Mouse (Mus musculus) hindbrain, embryonic 16.5 days (tissue): ENCODE results near the gene 3110009E18Rik. TPM values are rescaled to one million over a fixed set of nuclear protein-coding genes. Genes with fewer than 3 reads are reported as not detected.
A peak's percentile ranks its signal among the peaks of the same experiment; 100 is the strongest.

Source experiments
- ATAC-seq: fragments of 200-750 bp; cut with Nextera tagmentation; 2 replicates; pipeline ENCODE4 v1.8.0; 2017; ENCODE audit warnings: moderate TSS enrichment, moderate library complexity
- H3K27ac ChIP-seq: fragments of 300-500 bp; sonication (generic); 2 replicates; pipeline ENCODE4 v1.5.1; 2014; ENCODE audit warnings: low read depth, mild to moderate bottlenecking, control low read depth, low read length, moderate library complexity
- H3K27me3 ChIP-seq: fragments of 300-500 bp; sonication (generic); replicated peaks from 2 replicates; pipeline ENCODE4 v1.6.1; 2014; ENCODE audit warnings: low read length; ENCODE audit not compliant: control insufficient read depth, insufficient read depth
- H3K36me3 ChIP-seq: fragments of 300-500 bp; sonication (generic); 2 replicates; pipeline ENCODE4 v1.6.1; 2014; ENCODE audit warnings: mild to moderate bottlenecking, low read length, moderate library complexity, mixed read lengths; ENCODE audit not compliant: control insufficient read depth, insufficient read depth
- H3K4me1 ChIP-seq: fragments of 300-500 bp; sonication (generic); 2 replicates; pipeline ENCODE4 v1.6.1; 2014; ENCODE audit warnings: low read depth, low read length; ENCODE audit not compliant: control insufficient read depth, insufficient read depth
- H3K4me2 ChIP-seq: fragments of 300-500 bp; sonication (generic); 2 replicates; pipeline ENCODE4 v1.6.1; 2014; ENCODE audit warnings: mild to moderate bottlenecking, low read length, control low read depth, moderate library complexity
- H3K4me3 ChIP-seq: fragments of 300-500 bp; sonication (generic); 2 replicates; pipeline ENCODE4 v1.5.1; 2014; ENCODE audit warnings: mild to moderate bottlenecking, low read length, control low read depth, moderate library complexity
- H3K9ac ChIP-seq: fragments of 300-500 bp; sonication (generic); 2 replicates; pipeline ENCODE4 v1.6.1; 2014; ENCODE audit warnings: low read depth, mild to moderate bottlenecking, control low read depth, low read length, moderate library complexity
- H3K9me3 ChIP-seq: fragments of 300-500 bp; sonication (generic); 2 replicates; pipeline ENCODE4 v1.6.1; 2014; ENCODE audit warnings: mild to moderate bottlenecking, low read length, moderate library complexity; ENCODE audit not compliant: control insufficient read depth
- WGBS: fragments of 180-500 bp; shearing (Covaris S2); extraction: QIAGEN DNeasy Blood & Tissue Kit; methylation state at CpG from one replicate; pipeline ENCODE4 v1.1.7; 2014; 5-methylcytosine and 5-hydroxymethylcytosine counted together
- polyA plus RNA-seq: library from polyadenylated mRNA; unstranded; fragments of >200 nt; fragmentation: Nextera tagmentation; extraction: Ambion mirVana; gene quantifications from 2 replicates; pipeline ENCODE4 v1.2.1, GENCODE M21; 2015

Gene 3110009E18Rik
- polyA plus RNA-seq, result 9.3 and 13.3 TPM in 2 replicates

- WGBS, result 1% methylated on average over 52 of the region's 52 CpGs
- H3K9ac ChIP-seq, result peak within 1 kb of the TSS; percentile 80
- peak within 1 kb of the TSS; percentile 79 for H3K4me2 ChIP-seq
- peak within 1 kb of the TSS; percentile 92 for H3K27ac ChIP-seq
- peaks cover 19% of the 10 kb centered on the region for H3K4me1 ChIP-seq
- H3K27me3 ChIP-seq, result no peaks in the 10 kb centered on the region
- peaks cover 2% of the 10 kb centered on the region; the same call in 1 of the 2 replicates for H3K36me3 ChIP-seq
- peak; percentile 94 for ATAC-seq
- peak within 1 kb of the TSS; percentile 74 for H3K4me3 ChIP-seq
- H3K9me3 ChIP-seq, result no peaks in the 10 kb centered on the region
Observed at GRCm38 (mm10) chr1:120120969-120121811, at the start of gene 3110009E18Rik, which contains the start of gene Dbi. TSS of gene 3110009E18Rik (plus strand) at chr1:120121187. TSS of gene Dbi (minus strand) at chr1:120121078.

GRCm38 (mm10) chr1:120072900-120073299, 48.1 kb upstream of the 3110009E18Rik start:
- Histone ChIP-seq H3K36me3 (no peaks in the 10 kb centered on the region), H3K4me2 (peak overlapping the region; percentile 80), H3K27me3 (peaks cover 16% of the 10 kb centered on the region), H3K4me3 (peak overlapping the region; percentile 40), H3K9ac (0 out of 2 replicates have a peak overlapping the region, but pooled peaks have one; percentile 12), H3K4me1 (peaks cover 7% of the 10 kb centered on the region), H3K9me3 (no peaks in the 10 kb centered on the region), H3K27ac (no peak overlapping the region)
- 14% methylated on average over 16 of the region's 16 CpGs for WGBS
- no peak for ATAC-seq

GRCm38 (mm10) chr1:120073519-120074306, 47.3 kb upstream of the 3110009E18Rik start, which contains the start of gene Tmem37:
TSS of gene Tmem37 (minus strand) at chr1:120074074.
- ATAC-seq, result peak; percentile 67
- WGBS, result 4% methylated on average over 40 of the region's 40 CpGs

GRCm38 (mm10) chr1:120074307-120074702, 46.7 kb upstream of the 3110009E18Rik start:
- Histone ChIP-seq H3K9me3 (no peaks in the 10 kb centered on the region), H3K4me2 (no peak overlapping the region), H3K27me3 (peaks cover 16% of the 10 kb centered on the region), H3K4me1 (peaks cover 7% of the 10 kb centered on the region), H3K4me3 (no peak overlapping the region), H3K9ac (no peak overlapping the region), H3K27ac (no peak overlapping the region), H3K36me3 (no peaks in the 10 kb centered on the region)
- no peak for ATAC-seq
- 28% methylated on average over 4 of the region's 4 CpGs for WGBS

More at GRCm38 (mm10) chr1:120073519-120074306, 47.3 kb upstream of the 3110009E18Rik start, which contains the start of gene Tmem37:
- no peak within 1 kb of the TSS for H3K27ac ChIP-seq
- H3K27me3 ChIP-seq, result peaks cover 16% of the 10 kb centered on the region
- no peaks in the 10 kb centered on the region for H3K36me3 ChIP-seq
- H3K4me3 ChIP-seq, result peak within 1 kb of the TSS; percentile 40
- H3K4me1 ChIP-seq, result peaks cover 7% of the 10 kb centered on the region
- peak within 1 kb of the TSS; percentile 80 for H3K4me2 ChIP-seq
- no peaks in the 10 kb centered on the region for H3K9me3 ChIP-seq
- H3K9ac ChIP-seq, result peak within 1 kb of the TSS; percentile 47

GRCm38 (mm10) chr1:120074931-120075330, 46.1 kb upstream of the 3110009E18Rik start:
- H3K27ac ChIP-seq, result no peak overlapping the region
- H3K36me3 ChIP-seq, result no peaks in the 10 kb centered on the region
- 79% methylated on average over 4 of the region's 4 CpGs for WGBS
- no peaks in the 10 kb centered on the region for H3K9me3 ChIP-seq
- H3K27me3 ChIP-seq, result peaks cover 16% of the 10 kb centered on the region
- no peak for ATAC-seq
- no peak overlapping the region for H3K9ac ChIP-seq
- no peak overlapping the region for H3K4me3 ChIP-seq
- H3K4me1 ChIP-seq, result peaks cover 7% of the 10 kb centered on the region
- H3K4me2 ChIP-seq, result no peak overlapping the region

- peaks cover 7% of the 10 kb centered on the region for H3K4me1 ChIP-seq
- H3K27ac ChIP-seq, result no peak overlapping the region
- 78% methylated on average over 5 of the region's 5 CpGs for WGBS
- ATAC-seq, result no peak
- peaks cover 16% of the 10 kb centered on the region for H3K27me3 ChIP-seq
- no peak overlapping the region for H3K9ac ChIP-seq
- no peaks in the 10 kb centered on the region for H3K9me3 ChIP-seq
- no peak overlapping the region for H3K4me2 ChIP-seq
- H3K4me3 ChIP-seq, result no peak overlapping the region
- H3K36me3 ChIP-seq, result no peaks in the 10 kb centered on the region
Observed at GRCm38 (mm10) chr1:120075507-120075906, 45.5 kb upstream of the 3110009E18Rik start.

GRCm38 (mm10) chr1:120077746-120078410, 43.1 kb upstream of the 3110009E18Rik start:
- no peaks in the 10 kb centered on the region for H3K36me3 ChIP-seq
- H3K9ac ChIP-seq, result no peak overlapping the region
- no peak for ATAC-seq
- WGBS, result 17% methylated on average over 9 of the region's 9 CpGs
- H3K27ac ChIP-seq, result no peak overlapping the region
- H3K4me3 ChIP-seq, result no peak overlapping the region
- no peaks in the 10 kb centered on the region for H3K9me3 ChIP-seq
- peaks cover 7% of the 10 kb centered on the region for H3K4me1 ChIP-seq
- H3K27me3 ChIP-seq, result peaks cover 5% of the 10 kb centered on the region; the same call in 1 of the 2 replicates
- no peak overlapping the region for H3K4me2 ChIP-seq

GRCm38 (mm10) chr1:120080632-120081031, 40.4 kb upstream of the 3110009E18Rik start:
- WGBS, result 96% methylated on average over 1 of the region's 1 CpGs
- no peak overlapping the region for H3K9ac ChIP-seq
- H3K4me2 ChIP-seq, result no peak overlapping the region
- H3K27me3 ChIP-seq, result no peaks in the 10 kb centered on the region
- H3K36me3 ChIP-seq, result no peaks in the 10 kb centered on the region
- ATAC-seq, result no peak
- H3K4me3 ChIP-seq, result no peak overlapping the region
- no peaks in the 10 kb centered on the region for H3K9me3 ChIP-seq
- no peak overlapping the region for H3K27ac ChIP-seq
- no peaks in the 10 kb centered on the region for H3K4me1 ChIP-seq
